Mouse (Mus musculus): Measurements from ENCODE around the gene St3gal4.

Gene St3gal4

DNA sequence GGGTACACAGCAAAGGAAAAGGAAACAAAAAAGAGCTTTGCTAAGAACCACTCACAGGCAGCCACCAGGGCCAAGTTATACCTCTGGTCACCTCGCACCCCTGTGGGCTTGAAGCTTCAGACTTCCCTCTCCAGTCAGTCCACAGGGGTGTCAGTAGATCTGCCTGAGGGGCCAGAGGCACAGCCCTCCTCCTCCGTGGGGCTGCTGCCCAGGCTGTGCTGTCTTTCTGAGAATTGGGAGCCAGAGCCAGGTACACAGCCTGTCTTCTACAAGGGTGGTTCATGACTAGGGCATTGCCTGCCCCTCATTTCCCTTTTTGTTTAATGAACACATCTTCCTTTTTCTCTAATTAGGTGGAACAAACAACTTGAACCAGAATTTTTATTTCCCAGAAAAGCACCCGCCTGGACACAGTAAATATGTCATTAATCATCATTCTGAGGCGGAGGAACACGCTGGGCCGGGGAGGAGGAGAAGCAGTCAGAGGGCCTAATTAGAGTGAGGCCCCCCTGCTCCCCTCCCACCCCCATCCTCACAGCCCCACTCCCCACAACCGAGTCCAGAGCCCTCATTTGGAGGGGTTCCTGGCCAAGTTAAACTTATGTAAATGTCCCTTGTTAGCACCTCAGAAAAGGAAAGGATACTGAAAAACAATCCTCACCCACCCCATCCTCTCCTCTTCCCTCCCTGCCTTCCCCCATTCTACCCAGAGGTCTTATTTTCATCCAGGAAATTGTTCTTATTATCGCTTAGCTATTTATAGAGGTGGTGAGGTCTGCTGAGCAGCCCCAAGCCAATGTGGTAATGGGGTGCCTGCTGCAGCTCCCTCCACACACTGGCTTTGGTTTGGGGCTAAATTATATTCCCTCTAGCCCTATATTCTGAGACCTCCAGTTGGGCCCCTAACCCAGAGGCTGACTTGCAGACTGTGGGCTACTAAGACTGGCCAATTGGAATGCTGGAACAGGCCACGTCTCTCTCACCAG, 120.9 kb downstream of the St3gal4 start:
- no peak for DNase-seq
